Mouse (Mus musculus) activated CD4-positive, CD25-positive, alpha-beta regulatory T cell, adult 4 months (primary cell): ENCODE results near the gene Tcf15. TPM values are rescaled to one million over a fixed set of nuclear protein-coding genes. Genes with fewer than 3 reads are reported as not detected.

Source experiments
- ATAC-seq: one replicate; pipeline ENCODE4 v1.8.0; 2017
- polyA plus RNA-seq, 2 experiments: library from polyadenylated mRNA; unstranded; fragments of 100-300 nt; shearing (Covaris generic); gene quantifications; one replicate each; pipeline ENCODE4 v1.2.1; 2017

Tcf15 gene
- polyA plus RNA-seq, 2 experiments from 2014 or later = not detected

- no peak for ATAC-seq
Observed at GRCm38 (mm10) chr2:152128597-152128996, 14.8 kb upstream of the Tcf15 start.

GRCm38 (mm10) chr2:152129778-152130177, 13.6 kb upstream of the Tcf15 start:
- ATAC-seq = no peak

DNA sequence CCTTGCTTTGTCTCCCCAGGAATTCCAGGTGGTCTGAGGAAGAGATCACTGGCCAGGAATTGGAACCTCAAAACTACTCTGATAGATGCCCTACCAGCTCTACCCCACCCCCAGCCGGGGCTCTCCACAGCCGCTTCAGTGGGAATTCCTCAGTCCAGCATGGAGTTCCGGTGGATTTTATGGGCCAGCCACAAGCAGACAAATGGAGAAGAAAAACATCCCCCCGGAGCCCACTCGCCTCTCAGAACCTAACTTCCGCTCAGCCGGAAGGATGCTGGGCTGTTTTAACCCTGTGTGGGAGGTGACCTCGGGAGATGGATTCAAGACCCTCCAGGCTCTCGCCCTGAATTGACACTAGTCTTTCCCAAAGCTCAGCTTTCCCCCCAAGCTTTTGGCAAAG, 11.3 kb upstream of the Tcf15 start:
- no peak for ATAC-seq

DNA sequence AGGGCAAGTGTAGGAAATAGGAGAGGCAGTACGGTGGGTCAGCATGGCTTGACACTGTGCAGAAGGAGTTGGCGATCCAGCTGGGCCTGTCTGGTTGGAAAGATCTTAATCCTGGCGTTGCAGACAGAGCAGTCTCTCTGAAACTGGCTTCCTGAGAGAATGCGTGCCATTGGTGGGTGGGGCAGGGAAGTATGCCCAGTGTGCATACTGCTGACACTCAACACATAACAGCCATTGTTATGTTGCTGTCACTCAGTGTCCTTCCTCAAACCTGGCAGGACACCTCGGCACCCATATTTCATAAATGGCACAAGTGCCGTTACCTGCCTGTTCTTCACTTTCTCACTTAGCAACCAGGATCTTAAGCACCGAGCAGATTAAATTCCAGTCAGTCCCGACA, 10.7 kb upstream of the Tcf15 start:
- no peak for ATAC-seq

GRCm38 (mm10) chr2:152139191-152139987, 4.0 kb upstream of the Tcf15 start:
- ATAC-seq = no peak

GRCm38 (mm10) chr2:152140941-152141340, 2.4 kb upstream of the Tcf15 start:
- no peak for ATAC-seq

DNA sequence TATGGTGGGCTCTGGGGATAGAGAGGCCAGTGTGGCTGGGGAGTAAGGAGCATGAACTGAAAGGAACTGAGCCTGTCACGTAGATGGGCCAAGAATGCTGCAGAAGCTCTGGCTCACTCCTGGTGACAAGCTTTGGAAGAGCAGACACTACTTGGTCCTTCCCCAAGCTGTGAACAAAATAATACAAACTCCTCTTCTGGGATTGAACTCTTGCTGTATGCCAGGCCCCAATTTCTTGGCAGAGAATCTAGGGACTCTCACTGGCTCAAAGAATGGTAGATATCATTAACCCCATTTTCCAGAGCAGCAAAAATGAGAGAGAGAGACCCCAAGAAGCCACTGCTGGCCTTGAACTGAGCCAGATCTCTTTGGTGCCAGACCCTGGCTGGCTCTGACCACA, 1.9 kb upstream of the Tcf15 start:
- no peak for ATAC-seq

DNA sequence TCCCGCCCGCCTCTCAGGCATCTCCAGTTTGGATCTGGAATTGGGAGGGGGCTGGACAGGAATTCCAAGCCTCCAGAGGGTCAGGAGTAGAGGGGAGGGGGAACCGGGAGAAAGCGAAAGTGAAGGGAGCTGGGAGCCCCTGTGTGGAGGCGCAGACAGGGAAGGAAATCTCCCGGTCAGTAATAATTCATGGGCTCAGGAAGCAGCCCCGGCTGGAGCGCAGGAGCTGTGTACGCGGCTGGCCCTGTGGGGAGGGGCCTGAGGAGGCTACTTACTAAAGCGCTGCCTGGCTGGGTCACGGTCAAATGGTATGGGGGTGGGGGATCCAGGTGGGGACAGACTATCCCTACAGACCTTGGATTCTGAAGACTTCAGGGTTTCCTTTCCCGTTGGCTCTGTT, 1.3 kb upstream of the Tcf15 start:
- no peak for ATAC-seq

- ATAC-seq = no peak
Observed at GRCm38 (mm10) chr2:152142571-152142970, 790 bp upstream of the Tcf15 start.

- no peak for ATAC-seq
Observed at GRCm38 (mm10) chr2:152144158-152144450, 743 bp downstream of the Tcf15 start.

DNA sequence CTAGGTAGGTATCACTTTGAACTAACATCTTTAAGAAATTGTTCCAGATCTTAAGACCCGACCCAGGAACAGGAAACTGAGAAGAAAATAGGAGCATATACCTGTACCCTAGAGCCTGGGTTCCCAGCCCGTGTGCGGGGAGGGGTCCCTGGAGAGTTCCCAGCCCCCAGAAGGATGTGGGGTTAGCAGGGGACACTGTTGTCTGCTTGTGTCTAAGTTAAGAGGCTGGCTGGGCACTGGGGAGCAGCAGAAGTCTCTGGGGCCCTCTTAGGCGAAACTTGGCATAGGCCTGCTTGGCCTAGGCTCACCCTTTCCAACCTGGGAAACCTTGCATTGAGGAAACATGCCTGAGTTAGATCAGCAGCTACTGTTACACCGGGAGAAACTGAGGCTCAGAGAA, 1.1 kb downstream of the Tcf15 start:
- no peak for ATAC-seq

DNA sequence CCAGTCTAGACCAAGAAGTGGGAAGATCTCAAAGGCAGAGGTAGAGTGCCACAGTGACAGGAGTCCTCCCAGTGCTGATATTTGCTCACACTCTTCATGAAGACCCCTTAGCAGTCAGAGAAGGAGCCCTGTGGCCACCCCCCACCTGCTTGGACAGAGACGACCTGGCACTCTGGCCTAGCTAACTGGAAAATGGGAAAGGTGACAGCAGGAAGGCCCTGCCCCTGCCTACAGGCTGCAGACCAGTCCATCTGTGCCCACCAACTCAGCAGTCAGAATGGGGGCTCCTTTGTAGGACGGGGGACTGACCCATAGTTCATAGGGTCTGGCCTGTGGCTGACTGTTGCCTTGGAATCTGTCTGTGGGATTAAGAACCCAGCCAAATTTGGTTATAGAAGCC, 2.4 kb downstream of the Tcf15 start:
- ATAC-seq = no peak

- no peak for ATAC-seq
Observed at GRCm38 (mm10) chr2:152147079-152147478, 3.7 kb downstream of the Tcf15 start.

DNA sequence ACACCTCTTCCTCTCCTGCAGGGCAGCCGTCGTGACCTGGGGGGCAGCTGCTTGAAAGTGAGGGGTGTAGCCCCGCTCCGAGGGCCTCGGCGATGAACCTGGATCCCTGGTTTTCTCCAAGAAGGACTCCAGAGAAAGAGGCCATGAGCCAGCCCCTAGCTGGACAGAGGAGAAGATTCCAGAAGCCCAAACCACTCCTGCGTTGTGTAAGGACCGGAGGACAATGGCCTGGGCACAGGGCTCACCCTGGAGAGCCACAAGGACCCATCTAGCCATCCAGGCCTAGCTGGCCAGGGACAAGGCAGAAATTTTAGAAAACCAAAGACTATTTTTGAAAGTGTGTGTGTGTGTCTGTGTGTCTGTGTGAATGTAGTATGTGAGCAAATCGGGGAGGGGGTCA, 5.3 kb downstream of the Tcf15 start:
- ATAC-seq = no peak

GRCm38 (mm10) chr2:152149891-152150290, 6.5 kb downstream of the Tcf15 start:
- no peak for ATAC-seq

DNA sequence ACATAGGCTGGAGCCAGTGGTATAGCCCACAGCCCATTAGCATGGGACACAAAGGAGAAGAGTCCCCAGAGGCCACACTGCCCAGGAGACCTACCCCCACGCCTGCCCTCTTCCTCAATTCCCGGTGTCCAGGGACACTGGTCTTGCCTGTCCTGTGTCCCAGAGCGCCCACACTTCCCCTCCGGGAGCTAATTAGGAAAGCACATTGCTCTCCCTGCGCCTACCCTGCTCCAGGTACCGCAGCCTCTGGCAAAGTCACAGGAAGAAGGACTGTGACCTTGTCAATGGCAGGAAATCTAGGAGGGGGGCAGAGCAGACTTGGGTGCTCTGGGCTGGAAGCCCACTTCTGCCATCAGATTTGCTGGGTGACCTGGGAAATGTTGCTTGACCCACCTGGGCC, 7.0 kb downstream of the Tcf15 start:
- no peak for ATAC-seq

DNA sequence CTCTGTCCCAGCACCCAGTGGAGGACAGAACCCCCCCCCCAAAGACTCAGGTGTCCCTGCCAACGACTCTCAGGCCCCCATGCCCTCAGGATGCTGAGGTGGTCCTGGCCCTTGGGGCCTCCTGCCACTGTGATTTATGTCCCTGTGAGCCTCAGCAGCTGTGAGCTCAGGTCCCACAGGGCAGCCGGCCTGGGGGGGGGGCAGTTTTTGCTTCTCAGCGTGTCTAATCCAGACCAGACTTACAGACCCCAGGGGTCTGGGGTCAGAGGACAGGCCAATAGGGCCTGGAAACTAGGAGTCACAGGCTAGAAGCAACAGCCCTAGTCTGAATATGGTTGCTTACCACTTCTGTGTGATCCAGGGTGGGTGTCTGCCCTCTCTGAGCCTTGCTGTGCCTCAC, 10.0 kb downstream of the Tcf15 start:
- no peak for ATAC-seq

GRCm38 (mm10) chr2:152155414-152156208, 12.2 kb downstream of the Tcf15 start:
- ATAC-seq = no peak

DNA sequence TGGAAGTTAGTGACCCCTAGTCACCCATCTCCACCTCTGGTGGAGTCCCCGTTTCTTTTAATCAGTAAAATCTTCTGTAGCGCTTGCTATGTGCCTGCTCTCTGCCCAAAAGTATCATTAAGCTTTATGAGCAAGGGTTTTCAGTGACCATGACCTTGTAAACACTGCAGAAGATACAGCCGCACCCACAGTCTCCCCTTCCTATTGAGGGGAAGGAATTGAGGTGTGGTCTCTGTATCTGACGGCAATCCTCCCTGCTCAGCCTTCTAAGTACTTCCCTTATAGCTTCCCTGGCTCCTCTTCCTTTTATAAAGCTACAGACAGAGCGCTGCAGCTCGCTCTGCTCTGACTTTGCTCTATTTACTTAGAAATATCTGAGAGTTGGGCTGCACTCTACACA, 13.1 kb downstream of the Tcf15 start:
- ATAC-seq = no peak

DNA sequence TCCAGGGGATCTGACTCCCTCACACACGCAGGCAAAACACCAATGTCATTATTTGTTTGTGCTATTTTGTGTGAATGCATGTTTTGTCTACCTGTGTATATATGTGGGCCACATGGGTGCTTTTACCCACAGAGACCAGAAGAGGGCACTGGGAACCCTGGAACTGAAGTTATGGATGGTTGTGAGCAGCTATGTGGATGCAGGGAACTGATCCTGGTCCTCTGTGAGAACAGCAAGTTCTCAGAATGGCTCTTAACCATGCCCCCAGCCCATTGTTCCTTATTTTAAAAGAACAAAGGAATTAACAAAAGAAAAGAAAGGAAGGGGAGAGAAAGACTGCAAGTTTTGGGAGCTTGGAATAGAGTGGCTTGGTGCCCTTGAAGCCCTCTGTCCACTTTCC, 16.1 kb downstream of the Tcf15 start:
- ATAC-seq = no peak

DNA sequence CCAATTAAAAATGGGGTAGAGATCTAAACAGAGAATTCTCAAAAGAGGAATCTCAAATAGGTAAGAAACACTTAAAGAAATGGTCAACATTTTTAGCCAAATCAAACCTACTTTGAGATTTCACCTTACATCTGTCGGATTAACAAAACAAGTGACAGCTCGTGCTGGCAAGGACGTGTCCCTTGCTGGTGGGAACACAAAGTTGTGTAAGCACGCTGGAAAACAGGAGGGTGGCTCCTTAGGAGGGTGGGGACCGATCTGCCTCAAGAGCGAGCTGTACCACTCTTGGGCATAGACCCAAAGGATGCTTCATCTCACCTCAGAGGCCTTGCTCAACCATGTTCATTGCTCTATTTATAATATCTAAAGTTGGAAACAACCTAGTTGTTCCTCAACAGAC, 22.9 kb downstream of the Tcf15 start:
- ATAC-seq = no peak

- ATAC-seq = no peak
Observed at GRCm38 (mm10) chr2:152167851-152168290, 24.5 kb downstream of the Tcf15 start.

- no peak for ATAC-seq
Observed at GRCm38 (mm10) chr2:152169377-152169776, 26.0 kb downstream of the Tcf15 start.

DNA sequence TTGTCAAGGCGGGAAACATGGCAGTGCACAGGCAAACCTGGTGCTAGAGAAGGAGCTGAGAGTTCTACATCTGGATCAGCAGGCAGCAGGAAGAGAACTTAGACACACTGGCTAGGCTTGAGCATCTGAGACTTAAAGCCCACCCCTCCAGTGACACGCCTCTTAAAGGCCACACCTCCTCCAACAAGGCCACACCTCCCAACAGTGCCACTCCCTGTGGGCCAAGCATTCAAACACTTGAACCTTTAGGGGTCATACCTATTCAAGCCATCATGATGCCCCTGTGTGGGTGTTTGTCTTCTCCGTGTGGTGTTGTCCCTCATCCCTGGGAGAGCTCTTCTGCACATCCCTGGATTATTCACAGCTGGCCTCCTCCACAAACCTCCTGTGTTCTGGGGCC, 31.5 kb downstream of the Tcf15 start:
- no peak for ATAC-seq
